Mouse (Mus musculus): ENCODE data around the gene Shc1.
"Not testable (repeated sequence)": the region's sequence is repeated elsewhere in the genome, so short reads cannot be mapped to it uniquely, and the experiment has no call there.

Gene Shc1

GRCm38 (mm10) chr3:89419981-89420380 lies 1.7 kb downstream of the Shc1 start:
- no peak for DNase-seq

GRCm38 (mm10) chr3:89420421-89420820 lies 2.2 kb downstream of the Shc1 start:
- no peak for DNase-seq

GRCm38 (mm10) chr3:89421002-89421774 lies 2.9 kb downstream of the Shc1 start:
- DNase-seq, result peak; percentile 81

DNA sequence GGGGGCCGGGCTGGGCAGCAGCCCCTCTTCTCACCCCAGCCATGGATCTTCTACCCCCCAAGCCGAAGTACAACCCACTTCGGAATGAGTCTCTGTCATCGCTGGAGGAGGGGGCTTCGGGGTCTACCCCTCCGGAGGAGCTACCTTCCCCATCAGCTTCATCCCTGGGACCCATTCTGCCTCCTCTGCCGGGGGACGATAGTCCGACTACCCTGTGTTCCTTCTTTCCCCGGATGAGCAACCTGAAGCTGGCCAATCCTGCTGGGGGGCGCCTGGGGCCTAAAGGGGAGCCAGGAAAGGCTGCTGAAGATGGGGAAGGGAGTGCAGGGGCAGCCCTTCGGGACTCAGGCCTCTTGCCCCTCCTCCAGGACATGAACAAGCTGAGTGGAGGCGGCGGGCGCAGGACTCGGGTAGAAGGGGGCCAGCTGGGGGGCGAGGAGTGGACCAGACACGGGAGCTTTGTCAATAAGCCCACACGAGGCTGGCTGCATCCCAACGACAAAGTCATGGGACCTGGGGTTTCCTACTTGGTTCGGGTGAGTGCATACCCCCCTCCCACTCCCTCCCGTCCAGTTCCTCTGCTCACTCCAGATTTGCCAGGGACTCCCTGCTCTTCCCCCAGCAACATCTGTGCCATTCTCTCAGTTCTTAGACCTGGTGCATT lies 3.7 kb downstream of the Shc1 start:
- no peak for DNase-seq

DNA sequence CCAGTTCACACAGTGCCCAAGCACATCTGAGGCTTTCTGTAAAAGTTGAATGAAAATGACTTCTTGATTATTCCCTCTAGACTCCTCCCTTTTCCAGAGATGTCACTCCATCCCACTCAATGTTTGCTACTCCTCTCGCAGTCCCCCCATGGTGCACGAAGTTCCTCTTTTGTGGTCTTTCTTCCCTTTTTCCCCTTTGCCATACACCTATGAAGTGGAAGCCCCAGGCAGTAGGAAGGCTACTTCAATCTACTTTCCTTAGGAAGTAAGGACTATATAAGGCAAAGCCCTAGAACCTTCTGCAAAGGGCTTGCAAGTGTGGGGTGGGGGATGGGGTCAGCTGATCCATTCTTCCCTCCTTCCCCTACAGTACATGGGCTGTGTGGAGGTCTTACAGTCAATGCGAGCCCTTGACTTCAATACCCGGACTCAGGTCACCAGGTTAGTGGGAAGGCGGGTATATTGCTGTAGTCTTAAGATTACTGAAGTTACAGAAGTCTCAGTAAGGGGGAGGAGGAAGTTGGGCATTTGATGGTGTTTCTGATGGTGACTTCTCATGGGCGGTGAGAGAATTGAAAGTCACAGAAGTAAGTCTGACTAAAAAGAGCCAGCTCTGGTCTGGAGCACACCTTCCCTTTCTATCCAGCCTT lies 4.4 kb downstream of the Shc1 start:
- DNase-seq, result no peak

- no peak for DNase-seq
These were observed 6.3 kb downstream of the Shc1 start for GRCm38 (mm10) chr3:89424416-89425140.

- DNase-seq, result no peak
These were observed 6.9 kb downstream of the Shc1 start for GRCm38 (mm10) chr3:89425141-89425525.

GRCm38 (mm10) chr3:89425876-89426275 lies 7.6 kb downstream of the Shc1 start:
- DNase-seq, result no peak

GRCm38 (mm10) chr3:89429021-89429420 lies 10.8 kb downstream of the Shc1 start:
- DNase-seq, result not testable (repeated sequence)

DNA sequence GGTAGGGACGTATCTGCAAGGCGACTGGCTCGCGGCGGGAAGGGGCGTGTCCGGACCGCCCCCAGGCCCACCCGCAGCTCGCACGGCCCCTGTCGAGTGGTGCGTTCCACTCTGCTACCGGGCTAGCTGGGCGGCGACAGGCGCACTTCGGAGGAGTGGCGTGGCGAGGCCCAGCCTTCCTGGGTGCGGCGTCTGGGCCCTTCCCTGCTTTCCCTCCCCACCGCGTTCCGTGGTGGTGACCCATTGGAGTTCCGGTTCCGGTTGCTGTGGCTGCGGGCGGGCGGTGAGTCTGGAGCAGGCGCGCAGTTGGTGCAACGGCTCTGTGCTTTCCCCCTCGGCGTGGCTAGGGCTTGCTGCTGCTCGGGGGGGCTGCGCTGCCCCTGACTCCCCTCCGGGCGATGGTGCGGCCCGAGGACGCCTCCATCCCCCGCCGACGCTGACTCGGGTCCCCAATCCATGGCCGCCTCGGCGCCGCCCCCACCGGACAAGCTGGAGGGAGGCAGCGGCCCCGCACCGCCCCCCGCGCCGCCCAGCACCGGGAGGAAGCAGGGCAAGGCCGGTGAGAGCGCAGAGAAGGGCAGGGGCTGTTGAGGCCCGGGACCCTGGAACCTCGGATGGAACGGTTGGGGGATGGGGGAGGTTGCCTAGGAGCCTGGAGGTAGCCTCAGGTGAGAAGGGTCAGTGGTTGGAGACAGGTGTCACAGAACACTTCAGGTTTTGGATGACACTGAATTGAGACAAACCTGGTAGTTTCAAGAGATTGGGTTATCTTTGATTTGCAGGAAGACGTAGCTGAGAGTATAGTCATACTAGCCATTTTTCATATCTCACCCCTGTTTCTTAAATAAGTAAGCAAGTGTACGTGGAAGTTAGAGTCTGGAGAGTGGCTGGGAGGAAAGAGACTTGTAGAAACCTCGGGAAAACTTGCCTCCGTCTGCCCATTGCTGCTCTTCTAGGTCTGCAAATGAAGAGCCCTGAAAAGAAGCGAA lies 12.2 kb downstream of the Shc1 start, which contains the start of gene Pygo2:
TSS of gene Pygo2 (plus strand) at position 44 of the 989 bp plus-strand sequence.
- DNase-seq, result peak; percentile 97

DNA sequence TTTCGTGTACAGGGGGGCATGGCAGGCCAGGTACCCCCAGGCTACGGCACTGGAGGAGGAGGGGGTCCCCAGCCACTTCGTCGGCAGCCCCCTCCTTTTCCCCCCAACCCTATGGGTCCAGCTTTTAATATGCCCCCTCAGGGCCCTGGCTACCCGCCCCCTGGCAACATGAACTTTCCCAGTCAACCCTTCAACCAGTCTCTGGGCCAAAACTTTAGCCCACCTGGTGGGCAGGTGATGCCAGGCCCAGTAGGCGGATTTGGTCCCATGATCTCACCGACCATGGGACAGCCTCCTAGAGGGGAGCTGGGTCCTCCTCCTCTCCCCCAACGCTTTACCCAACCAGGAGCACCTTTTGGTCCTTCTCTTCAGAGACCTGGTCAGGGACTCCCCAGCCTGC lies 14.4 kb downstream of the Shc1 start:
- DNase-seq, result no peak

DNA sequence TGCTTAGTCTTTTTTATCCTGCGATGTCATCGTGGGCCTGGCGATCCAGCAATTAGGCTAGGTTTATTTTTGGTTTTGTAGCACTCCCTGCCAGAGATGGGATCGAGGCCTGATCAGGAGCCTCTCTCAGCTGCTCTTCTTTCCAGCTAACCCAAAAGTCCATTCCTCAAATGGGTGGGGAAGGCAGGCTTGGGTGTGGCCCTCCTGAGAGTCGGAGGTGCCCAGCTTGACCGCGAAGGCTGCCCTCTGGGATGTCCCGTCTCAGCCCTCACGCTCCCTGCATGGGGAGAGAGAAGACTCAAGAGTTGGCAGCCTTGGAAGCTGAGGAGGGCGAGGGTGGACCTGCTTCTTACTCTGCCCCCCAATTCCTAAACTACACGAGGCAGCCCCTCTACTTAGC lies 16.3 kb downstream of the Shc1 start:
- DNase-seq, result no peak

DNA sequence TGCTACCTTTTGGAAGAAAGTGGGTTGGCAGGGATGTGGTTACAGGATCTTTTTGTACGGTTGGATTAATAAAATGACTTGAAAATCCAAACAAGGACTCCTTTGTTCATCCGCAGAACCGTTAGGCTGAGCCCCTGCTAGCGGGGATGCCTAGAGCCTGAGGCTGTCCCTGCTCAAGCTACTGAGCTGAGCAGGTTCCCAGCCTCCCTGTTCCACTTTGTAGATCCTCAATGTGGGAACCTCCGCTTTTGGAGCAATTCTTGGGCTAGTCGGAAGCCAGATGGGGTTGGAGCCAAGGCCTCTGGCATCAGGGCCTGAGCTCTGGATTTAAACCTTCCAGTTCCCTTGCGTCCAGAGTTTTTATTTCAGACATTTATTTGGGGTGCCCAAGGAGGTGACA lies 16.8 kb downstream of the Shc1 start:
- no peak for DNase-seq

GRCm38 (mm10) chr3:89436176-89437113 lies 18.2 kb downstream of the Shc1 start, which contains the start of gene Pbxip1:
Gene Pbxip1 (plus strand): TSS chr3:89436706.
- DNase-seq, result peak; percentile 74

DNA sequence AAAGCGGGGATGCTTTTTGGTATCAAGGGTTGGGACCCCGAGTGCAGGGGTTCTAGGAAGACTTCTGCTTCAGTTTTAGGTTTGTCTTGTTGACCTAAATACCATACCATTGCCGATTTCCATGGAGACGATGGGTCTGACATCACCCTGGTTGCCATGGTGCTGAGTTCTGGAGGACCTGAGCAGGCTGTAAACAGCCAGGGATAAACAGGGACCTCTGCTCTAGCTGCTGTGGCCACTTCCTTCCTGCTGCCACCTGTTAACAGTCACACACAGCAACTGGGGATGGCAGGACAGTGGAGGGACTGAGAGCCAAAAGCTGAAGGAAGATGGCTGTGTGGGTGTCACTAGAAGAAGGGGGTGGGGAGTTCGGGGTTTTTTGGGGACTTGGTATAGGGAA lies 19.0 kb downstream of the Shc1 start:
- peak; percentile 33 for DNase-seq

GRCm38 (mm10) chr3:89440691-89441090 lies 22.4 kb downstream of the Shc1 start:
- DNase-seq, result no peak

GRCm38 (mm10) chr3:89448720-89449537 lies 30.7 kb downstream of the Shc1 start:
- DNase-seq, result peak; percentile 63

DNA sequence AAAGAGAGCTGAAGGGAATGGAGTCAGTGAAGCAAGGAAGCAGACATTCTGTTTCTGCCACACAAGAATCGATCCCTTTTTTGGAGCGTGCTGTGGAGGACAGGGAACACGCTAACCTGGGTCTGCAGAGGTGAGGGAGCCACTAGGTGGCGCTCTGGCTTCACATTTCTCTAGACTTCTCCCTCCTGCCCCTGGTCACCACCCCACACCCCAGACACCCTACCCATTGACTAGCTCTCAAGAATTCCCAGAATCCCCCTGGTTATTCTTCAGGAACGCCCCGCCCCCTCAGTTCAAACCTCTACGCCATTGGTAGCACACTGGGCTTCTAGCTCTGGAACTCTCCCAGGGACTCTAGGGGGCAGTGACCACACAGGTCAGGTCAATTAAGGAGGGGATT lies 31.3 kb downstream of the Shc1 start:
- peak; percentile 71 for DNase-seq

DNA sequence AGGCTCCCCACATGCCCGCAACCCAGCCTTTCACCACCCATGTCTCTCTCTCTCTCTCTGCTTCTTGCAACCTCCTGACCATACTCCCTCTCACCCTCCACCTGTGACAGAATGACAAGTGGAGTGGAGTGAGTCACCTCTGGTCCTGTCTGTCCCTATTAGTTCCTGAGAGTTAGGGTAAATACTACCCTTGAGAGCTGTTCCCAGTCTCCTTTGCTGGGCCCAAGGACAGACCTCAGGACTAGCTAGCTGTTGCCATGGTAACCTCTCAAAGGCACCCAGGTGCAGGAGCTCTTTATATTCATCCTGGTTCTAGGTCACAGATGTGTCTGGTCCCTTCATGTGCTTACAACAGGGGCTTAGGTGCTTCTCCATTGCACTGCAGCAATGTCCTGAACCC lies 33.7 kb downstream of the Shc1 start:
- DNase-seq, result no peak

Measured in kidney, adult 11 months (tissue).